Mouse (Mus musculus) G1E (cell line): ENCODE measurements around the gene Slc35d3. TPM values are rescaled to one million over a fixed set of nuclear protein-coding genes. Genes with fewer than 3 reads are reported as not detected.

Experiments
- ATAC-seq: 2 replicates; pipeline ENCODE4 v1.8.0; 2016; ENCODE audit warnings: mild to moderate bottlenecking; ENCODE audit not compliant: insufficient number of reproducible peaks, poor library complexity, low FRiP score, severe bottlenecking; ENCODE audit errors: extremely low read depth
- DNase-seq: peaks from one replicate; pipeline ENCODE4 v3.0.0; 2012; ENCODE audit warnings: low spot score
- H3K27me3 ChIP-seq: 2 replicates; pipeline ENCODE4 v1.6.1; 2012; ENCODE audit warnings: mild to moderate bottlenecking, low read length, inconsistent platforms; ENCODE audit not compliant: insufficient read depth
- H3K36me3 ChIP-seq: replicated peaks from 2 replicates; pipeline ENCODE3; 2012; ENCODE audit warnings: mild to moderate bottlenecking, inconsistent platforms
- H3K4me1 ChIP-seq: 2 replicates; pipeline ENCODE4 v1.6.1; 2012; ENCODE audit warnings: low read depth, low read length, inconsistent platforms, mixed read lengths; ENCODE audit not compliant: insufficient read depth
- H3K4me3 ChIP-seq: 2 replicates; pipeline ENCODE4 v1.5.1; 2012; ENCODE audit warnings: low read depth, mild to moderate bottlenecking, inconsistent platforms, low read length, moderate library complexity, mixed read lengths
- H3K9me3 ChIP-seq: replicated peaks from 2 replicates; pipeline ENCODE4 v1.6.1; 2012; ENCODE audit warnings: inconsistent platforms
- CTCF ChIP-seq: IDR thresholded peaks from 2 replicates; pipeline ENCODE4 v1.5.1; 2012; ENCODE audit warnings: low read depth, low read length, inconsistent platforms, mixed read lengths
- GATA1 ChIP-seq: IDR thresholded peaks from 2 replicates; pipeline ENCODE4 v1.6.1; 2012; ENCODE audit warnings: borderline replicate concordance, low read length, inconsistent platforms, mixed read lengths
- GATA2 ChIP-seq: IDR thresholded peaks from 2 replicates; pipeline ENCODE4 v1.6.1; 2012; ENCODE audit warnings: low read depth, low read length, inconsistent platforms, borderline replicate concordance
- POLR2AphosphoS5 ChIP-seq: IDR thresholded peaks from 2 replicates; pipeline ENCODE4 v1.6.1; 2012; ENCODE audit warnings: low read depth, low read length, inconsistent platforms; ENCODE audit not compliant: insufficient replicate concordance
- TAL1 ChIP-seq: conservative IDR thresholded peaks from 2 replicates; pipeline ENCODE4 v1.6.1; 2012; ENCODE audit warnings: low read depth, low read length, inconsistent platforms, mixed read lengths
- polyA plus RNA-seq: library from polyadenylated mRNA; stranded (reverse); fragments of >175 nt; gene quantifications from 2 replicates; pipeline ENCODE4 v1.2.3, GENCODE M21; 2012
- total RNA-seq, 2 experiments: library from RNA; stranded (forward) in 1 of 2; stranded (reverse) in 1 of 2; fragments of 200-1000 nt in 1 of 2; fragments of >200 nt in 1 of 2; fragmentation: Nextera tagmentation in 1 of 2; gene quantifications; 2 replicates each; pipeline ENCODE4 v1.2.3; 2014 to 2017

The Slc35d3 gene
- total and polyA plus RNA-seq, 3 experiments: 0.22 TPM; not detected in 2

GRCm38 (mm10) chr10:19839836-19840235 is 11.4 kb downstream of the Slc35d3 start:
- ATAC-seq: no peak
- H3K27me3 ChIP-seq: peaks cover 9% of the 10 kb centered on the region; the same call in 1 of the 2 replicates

GRCm38 (mm10) chr10:19835887-19836710 is 15.2 kb downstream of the Slc35d3 start:
- TF ChIP-seq GATA2 (no peak), POLR2AphosphoS5 (no peak), TAL1 (no peak), CTCF (no peak), GATA1 (no peak)
- Histone ChIP-seq H3K27me3 (peaks cover 8% of the 10 kb centered on the region), H3K4me1 (no peaks in the 10 kb centered on the region), H3K36me3 (no peaks in the 10 kb centered on the region), H3K4me3 (no peak overlapping the region), H3K9me3 (no peaks in the 10 kb centered on the region)
- DNase-seq (no peak), ATAC-seq (no peak)

More at GRCm38 (mm10) chr10:19839836-19840235, 11.4 kb downstream of the Slc35d3 start:
- no peak for TF ChIP-seq CTCF
- no peak for TF ChIP-seq TAL1
- TF ChIP-seq GATA1: no peak
- TF ChIP-seq POLR2AphosphoS5: no peak
- no peak for TF ChIP-seq GATA2
- Histone ChIP-seq H3K4me3 (no peak overlapping the region), H3K36me3 (no peaks in the 10 kb centered on the region), H3K4me1 (no peaks in the 10 kb centered on the region), H3K9me3 (no peaks in the 10 kb centered on the region)
- no peak for DNase-seq

- Histone ChIP-seq H3K4me3 (no peak overlapping the region), H3K4me1 (no peaks in the 10 kb centered on the region), H3K36me3 (no peaks in the 10 kb centered on the region), H3K9me3 (no peaks in the 10 kb centered on the region), H3K27me3 (peaks cover 11% of the 10 kb centered on the region)
- TF ChIP-seq GATA1 (no peak), GATA2 (no peak), CTCF (no peak), POLR2AphosphoS5 (no peak), TAL1 (no peak)
- DNase-seq (no peak), ATAC-seq (no peak)
Measured at GRCm38 (mm10) chr10:19834222-19834621, 17.0 kb downstream of the Slc35d3 start.

GRCm38 (mm10) chr10:19831072-19831849 is 20.0 kb downstream of the Slc35d3 start:
- ATAC-seq: no peak
- no peaks in the 10 kb centered on the region for H3K4me1 ChIP-seq

GRCm38 (mm10) chr10:19820986-19821385 is 30.3 kb downstream of the Slc35d3 start:
- Histone ChIP-seq H3K27me3 (peaks cover 4% of the 10 kb centered on the region; the same call in 1 of the 2 replicates), H3K9me3 (no peaks in the 10 kb centered on the region), H3K4me3 (no peak overlapping the region), H3K36me3 (no peaks in the 10 kb centered on the region), H3K4me1 (no peaks in the 10 kb centered on the region)
- DNase-seq (no peak), ATAC-seq (no peak)
- TF ChIP-seq GATA2 (no peak), GATA1 (no peak), CTCF (no peak), TAL1 (no peak), POLR2AphosphoS5 (no peak)

More at GRCm38 (mm10) chr10:19831072-19831849, 20.0 kb downstream of the Slc35d3 start:
- Histone ChIP-seq H3K36me3 (no peaks in the 10 kb centered on the region), H3K27me3 (peaks cover 13% of the 10 kb centered on the region), H3K4me3 (no peak overlapping the region), H3K9me3 (no peaks in the 10 kb centered on the region)
- TF ChIP-seq TAL1 (no peak), POLR2AphosphoS5 (no peak), GATA2 (no peak), GATA1 (no peak), CTCF (no peak)
- no peak for DNase-seq
